Mouse (Mus musculus) lung, adult 18-20 months (tissue): ENCODE data around the gene Isca2.

Source experiments
- DNase-seq, 2 experiments: peaks; one replicate each; pipeline ENCODE4 v3.0.0; 2022; ENCODE audit warnings: mixed read lengths in 2 of 2

Isca2 gene

DNA sequence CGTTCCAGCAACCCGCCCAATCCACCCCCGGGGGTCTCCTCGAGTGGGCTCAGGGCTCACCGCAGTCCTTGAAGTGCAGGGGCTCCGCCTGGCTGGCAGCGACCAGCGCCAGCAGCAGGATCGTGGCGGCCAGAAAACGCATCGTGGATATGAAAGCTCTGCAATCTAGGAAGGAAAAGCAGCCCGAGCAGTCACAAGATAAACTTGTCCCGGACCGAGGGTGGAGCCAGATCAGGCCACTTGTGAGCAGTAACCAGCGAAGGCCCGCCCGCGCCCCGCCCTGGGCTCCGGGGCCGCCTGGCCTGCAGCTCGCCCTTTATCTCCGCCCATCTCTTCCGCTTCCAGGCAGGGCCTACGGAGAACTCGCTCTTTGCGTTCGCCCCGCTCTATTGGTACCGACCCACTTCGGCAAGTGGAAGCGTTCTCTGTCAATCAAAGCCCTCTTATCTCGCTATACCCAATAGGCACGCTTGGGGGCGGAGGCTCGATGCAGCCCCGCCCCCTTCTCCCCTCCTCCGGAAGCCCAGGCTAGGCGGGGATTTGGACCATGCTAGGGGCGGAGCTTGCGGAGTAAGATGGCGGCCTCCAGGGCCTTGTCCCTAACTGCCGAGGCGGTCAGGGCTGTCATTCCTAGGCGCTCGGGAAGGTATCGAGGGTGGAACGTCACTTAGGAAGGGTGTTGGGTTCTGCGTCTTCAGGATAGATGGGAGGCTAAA, at the start of gene Isca2, which contains the start of gene Npc2:
Gene Isca2, plus strand, starts transcription at position 526 of the 716 bp plus-strand sequence.
Gene Npc2, minus strand, starts transcription at position 427 of the 716 bp plus-strand sequence.
- peak; percentile 99 to 100 for DNase-seq

DNA sequence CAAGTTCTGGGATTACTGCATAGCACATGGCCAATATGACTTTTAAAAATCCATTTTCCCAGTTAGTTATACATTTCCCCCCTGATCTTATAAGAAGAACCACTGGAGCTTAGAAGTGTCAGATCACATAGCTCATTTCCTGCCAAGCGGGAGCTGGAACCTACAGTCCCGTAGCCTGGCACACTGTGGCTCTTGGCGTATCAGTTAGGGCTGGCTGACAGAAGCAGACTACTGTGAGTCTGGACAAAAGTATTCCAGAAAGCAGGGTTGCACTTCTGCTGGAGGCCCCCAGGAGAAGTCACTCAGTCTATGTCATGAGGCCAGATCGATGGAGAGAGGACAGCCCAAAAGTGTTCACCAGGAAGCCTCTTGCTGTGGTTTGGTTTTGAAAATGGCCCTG, 46.7 kb upstream of the Isca2 start:
- no peak for DNase-seq

DNA sequence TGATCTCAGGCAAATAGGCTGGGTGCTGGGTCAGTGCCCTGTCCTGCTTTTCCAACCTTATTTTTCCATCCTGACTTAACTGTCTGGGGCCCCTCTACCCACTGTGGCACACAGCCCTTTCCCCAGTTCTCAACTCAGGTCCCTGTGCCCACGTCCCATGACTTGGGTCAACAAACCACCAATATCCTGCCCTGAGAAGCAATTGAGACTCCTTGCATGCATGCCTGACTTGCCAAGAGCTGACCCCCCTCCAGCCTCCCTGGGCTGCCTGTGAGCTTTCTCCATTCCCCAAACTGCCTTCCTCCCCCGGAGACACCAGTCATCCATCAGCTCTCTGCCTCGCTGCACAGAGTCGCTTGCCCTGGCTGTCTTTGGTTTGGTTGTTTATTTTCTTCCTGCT, 46.1 kb upstream of the Isca2 start:
- no peak for DNase-seq

DNA sequence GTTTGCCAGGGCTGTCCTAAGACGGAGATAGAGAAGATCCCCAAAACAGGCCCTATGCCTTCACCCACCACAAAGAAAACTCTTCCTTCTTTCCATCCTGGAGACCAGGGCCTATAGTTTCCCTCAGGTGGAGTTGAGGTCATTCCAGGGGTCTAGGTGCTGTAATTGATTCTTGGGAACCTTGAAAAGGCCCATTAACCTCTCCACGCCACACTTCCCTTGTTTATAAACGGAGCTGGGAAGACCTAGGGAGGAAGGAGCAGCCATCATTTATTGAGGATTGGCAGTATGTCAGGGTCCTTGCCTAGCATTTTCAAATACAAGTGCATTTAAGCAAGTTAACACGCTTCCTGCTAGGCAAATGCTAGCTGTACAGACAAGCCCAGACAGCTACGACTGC, 45.6 kb upstream of the Isca2 start:
- no peak for DNase-seq

DNA sequence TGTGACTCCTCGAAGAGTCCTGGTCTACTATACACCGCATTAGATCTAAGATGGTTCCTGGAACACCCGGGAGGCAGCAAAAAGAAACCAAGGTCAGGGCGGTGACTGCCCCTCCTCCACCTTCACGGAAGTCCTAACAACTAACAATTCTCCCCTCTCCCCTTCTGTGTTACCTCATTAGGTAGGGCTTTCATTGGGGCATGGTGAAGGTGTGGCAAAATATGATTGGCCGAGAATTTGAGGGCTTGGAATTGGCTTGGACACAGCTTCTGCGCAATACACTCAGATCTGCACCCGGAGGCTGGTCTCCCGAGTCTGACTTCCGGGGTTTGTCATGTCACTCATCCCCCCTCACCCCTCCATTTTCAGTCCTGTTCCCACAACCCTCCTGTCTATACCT, 44.6 kb upstream of the Isca2 start:
- DNase-seq: no peak

DNA sequence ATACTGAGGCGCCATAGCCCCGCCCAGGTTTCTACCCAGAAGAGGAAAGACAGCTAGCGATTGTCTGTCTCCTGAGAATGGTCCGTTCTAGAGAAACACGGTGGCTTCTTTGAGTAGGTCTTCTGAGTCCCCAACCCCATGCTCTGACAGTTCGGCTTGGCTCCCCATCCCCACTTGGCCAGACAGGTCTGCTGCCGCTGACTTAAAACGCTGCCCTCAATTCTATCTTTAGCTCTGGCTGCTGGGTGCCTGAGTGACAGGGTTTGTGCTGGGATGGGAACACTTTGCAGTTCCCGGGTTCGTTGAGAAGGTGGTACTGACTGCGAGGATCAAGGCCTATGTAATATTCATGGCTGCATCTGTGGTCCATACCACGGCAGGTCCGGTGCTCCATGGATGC, 39.7 kb upstream of the Isca2 start:
- no peak for DNase-seq

DNA sequence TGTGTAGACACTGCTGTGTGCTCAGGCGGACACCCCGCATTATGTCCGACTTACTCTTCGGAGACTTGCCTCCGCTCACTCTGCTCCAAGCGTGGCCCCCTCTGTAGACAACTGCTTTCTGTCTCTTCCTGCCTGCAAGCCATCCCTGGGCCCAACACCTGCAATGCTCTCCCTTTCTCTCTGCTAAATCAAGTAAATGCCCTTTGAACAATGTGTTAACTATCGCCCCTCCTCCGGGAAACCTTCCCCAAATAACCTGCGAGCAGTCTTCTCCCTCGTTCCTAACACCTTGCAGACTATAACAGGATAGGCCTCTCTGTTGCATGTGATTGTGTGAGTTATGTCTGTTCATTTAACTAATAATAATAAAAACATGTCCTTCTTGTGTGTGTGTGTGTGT, 29.6 kb upstream of the Isca2 start:
- DNase-seq: no peak

DNA sequence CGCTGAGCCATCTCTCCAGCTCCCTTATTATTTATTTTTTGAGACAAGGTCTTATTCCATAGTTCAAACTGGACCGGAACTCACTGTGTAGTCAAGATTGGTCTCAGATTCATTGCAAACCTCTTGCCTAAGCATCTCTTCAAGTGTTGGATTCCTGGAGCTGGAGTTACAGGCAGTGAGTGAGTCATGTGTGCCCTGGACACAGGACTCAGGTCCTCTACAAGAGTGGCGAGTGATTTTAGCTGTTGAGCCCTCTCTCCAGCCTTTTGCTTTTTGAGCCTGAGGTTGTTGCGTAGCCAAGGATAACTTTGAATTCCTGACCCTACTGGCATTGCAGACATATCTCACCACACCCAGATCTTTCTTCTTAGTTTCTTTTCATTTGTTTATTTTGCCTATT, 27.4 kb upstream of the Isca2 start:
- no peak for DNase-seq

DNA sequence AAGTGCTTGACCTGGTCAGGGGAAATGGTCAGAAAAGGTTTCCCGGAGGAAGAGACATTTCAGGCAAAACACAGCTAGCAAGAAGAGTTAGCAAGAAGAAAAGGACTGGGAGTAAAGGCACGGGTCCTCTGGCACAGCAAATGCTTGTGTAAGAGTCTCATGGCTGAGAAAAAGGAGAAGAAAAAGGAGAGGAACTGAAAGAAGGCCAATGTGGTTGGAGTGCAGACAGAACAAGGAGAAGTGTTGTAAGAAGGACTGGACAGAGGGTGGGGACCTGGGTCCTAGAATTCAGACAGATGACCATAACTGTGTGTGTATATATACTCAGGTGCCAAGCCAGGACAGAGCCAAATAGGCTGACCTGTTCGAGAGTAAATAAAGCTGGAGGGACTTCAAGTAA, 24.9 kb upstream of the Isca2 start:
- DNase-seq: no peak

DNA sequence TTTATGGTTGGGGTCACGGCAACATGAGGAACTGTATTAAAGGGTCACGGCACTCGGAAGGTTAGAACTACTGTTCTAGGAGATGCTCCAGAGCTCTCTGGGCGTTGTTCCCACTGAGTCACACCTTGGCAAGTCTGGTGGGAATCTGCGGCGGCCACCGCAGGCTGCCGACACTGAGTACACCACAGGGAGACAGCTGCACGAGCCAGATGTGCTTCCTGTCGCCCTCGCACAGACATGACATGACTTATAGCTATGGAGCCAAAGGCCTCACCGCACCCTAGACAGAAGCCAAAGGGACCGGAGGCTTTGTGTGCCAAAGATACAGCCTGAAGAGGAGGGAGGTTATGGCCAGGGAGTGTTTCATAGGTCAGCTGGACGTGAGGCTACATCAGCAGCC, 22.4 kb upstream of the Isca2 start:
- peak in 1 of 2 experiments; percentile 28 for DNase-seq

DNA sequence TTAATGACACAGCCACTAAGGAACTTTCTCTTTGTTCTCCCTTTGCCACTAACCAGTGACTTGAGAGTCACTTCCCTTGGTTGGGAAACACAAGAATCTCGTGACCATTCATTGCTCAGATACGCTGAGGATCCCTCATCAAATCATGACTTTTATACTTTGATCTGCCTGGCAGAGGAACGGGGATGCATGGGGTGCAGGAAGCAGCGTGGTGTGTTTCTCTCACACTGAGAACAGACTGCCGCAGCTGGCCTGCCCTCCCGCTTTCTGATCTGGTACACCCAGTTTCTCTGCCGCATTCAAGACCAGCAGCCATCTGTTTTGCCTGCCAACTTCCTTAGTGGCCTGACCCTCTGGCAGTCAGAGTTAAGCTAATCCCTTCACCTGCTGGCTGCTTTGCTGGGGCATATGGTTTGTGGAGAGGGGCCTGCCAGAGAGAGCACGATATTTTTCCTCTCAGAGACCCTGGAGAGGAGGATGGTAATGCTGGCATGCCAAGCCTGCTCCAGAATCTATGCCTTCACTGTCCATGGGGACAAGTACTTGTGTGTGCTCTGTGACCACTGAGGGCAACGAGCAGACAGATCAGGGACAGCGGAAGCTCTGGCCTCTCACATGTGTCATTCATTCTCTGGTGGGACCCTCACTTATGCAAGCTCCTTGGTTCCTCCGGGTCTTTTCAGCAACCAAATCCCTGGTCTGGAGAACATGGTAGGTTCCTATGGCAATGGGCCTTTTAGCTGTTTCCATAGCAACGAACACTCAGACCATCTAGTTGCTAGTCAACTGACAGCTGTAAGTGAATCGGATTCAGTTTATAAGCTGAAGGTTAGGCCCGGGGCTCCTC, 20.7 kb upstream of the Isca2 start:
- no peak for DNase-seq

DNA sequence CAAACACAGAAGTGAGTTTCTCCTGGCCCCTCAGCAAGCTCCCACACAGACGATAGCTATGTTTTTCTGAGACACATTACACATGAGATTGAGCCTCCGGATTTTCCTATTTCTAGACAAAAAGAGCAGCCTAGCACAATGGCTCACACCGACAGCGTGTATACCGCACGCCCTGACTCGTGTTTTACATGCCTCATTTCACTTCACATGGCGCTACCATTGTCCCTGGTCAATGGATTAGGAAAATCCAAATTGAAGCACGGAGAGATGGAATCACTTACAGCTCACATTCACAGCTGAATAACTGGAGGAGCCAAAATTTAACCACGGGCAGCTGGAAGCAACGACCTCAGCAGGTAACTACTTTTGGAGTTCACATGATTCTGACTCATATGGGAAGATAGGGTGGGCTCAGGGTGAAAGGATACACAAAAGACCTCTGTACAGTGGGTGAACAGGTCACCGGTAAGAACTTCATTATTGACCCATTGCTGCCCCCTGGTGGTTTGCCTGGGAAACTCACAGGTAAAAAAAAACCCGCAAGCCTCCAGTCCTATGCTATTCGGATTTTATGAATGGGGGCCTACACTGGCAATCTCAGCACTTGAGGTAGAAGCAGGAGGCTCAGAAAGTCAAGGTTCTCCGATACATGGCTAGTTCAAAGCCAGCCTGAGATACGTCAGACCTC, 17.9 kb upstream of the Isca2 start:
- DNase-seq: peak in 1 of 2 experiments; percentile 28

DNA sequence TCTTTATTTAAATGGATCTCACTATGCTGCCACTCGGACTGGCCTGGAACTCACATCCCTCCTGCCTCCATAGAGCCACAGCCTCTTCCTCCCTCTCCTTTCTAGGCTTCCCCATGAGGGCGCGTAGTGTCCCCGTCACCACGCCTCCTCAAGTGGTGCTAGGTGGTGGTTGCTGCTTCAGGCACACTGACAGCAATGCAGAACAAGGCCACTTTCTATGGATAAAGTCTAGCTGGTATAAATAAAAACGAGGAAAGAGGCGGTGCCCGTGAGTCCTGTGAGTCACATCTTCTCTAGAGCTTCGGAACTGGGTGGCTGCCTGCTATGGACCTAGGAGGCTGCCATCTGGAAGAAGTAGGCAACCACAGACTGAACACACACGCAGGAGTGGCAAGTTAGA, 17.0 kb upstream of the Isca2 start:
- no peak for DNase-seq

DNA sequence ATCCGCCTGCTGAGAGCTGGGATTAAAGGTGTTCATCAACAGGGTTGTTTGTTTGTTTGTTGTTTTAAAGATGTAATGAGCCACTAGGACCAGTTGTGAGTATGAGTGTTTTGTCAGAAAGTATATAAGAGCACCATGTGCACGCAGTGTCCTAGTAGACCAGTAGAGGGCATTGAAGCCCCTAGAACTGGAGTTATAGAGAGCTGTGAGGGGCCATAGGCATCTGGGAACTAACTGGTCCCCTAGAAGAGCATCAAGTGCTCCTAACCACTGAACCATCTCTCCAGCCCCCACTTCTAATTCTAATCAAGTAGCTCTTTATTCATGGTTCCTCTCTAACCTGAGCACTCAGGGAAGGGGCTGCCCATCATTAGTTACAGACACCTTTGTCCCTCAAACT, 14.0 kb upstream of the Isca2 start:
- DNase-seq: no peak

DNA sequence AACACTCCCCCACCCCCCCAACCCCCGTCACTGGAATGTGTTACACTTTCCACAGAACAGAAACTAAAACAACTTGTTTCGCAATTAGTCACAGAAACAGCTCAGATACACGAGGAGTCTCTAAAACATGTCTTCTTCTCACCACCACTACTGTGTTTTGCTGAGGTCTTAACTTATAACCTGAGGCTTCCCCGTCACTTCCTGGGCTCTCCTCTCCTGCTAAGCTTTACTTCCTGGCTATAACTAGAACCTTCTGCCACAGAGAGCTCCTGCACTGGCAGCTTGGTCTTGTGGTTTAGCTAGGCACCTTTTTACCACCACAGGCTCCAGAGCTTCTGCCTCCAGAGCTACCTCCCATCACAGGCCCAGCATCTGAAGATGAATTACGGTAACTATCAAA, 10.5 kb upstream of the Isca2 start:
- no peak for DNase-seq

DNA sequence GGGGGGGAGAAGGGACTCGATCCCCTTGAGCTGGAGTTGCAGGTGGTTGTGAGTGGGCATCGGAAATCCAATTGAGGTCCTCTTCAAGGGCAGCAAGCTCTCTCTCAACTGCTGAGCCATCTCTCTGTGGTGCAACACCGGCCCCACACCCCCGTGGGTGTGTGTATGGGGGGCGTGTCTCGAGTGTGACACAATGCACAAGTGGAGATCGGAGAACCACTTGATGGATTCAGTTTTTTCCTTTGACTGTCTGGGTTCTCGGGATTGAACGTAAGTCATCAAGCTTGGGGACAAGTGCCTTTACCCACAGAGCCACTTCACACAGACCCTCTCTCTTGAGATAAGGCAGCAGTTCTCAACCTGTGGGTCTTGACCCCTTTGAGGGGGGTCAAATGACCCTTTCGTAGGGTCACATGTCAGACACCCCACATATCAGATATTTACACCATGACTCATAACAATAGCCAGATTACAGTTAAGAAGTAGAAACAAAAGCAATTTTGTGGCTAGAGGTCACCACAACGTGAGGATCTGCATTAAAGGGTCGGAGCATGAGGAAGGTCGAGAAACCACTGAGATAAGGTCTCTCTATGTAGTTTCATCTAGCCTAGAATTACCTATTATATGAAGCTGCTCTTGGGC, 9.4 kb upstream of the Isca2 start:
- peak; percentile 77 to 84 for DNase-seq

DNA sequence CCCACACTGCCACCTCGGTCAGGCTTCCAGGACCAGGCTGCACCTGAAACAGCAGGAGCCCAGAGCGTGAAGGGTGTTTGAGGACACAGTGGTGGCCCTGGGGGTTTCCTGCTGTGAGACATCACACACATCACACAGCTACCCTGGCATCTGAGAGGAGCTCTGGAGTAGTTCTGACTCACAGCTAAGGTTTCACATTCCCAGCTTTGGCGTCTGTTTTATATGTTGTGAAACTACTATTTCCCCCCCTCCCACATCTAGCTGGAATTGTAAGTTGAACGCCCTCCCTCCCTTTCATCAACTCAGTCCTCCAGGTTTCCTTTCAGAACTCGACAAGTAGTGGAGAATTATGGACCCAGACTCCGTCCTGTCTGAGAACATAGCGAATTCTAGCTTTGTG, 8.3 kb upstream of the Isca2 start:
- no peak for DNase-seq

DNA sequence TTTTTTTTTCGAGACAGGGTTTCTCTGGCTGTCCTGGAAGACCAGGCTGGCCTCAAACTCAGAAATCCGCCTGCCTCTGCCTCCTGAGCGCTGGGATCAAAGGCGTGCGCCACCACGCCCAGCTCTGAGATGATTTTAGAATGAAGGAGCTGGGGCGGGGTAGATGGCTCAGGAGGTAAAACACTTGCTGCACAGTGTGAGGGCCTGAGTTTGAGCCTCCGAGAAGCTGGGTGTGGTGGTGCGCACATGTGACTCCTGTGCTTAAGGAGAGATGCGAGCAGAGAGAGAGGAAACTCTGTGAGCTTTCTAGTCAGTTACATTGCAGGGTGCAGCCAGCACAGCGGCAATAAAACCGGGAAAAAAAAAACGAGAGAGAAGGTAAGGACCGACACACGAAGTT, 7.5 kb upstream of the Isca2 start:
- no peak for DNase-seq

DNA sequence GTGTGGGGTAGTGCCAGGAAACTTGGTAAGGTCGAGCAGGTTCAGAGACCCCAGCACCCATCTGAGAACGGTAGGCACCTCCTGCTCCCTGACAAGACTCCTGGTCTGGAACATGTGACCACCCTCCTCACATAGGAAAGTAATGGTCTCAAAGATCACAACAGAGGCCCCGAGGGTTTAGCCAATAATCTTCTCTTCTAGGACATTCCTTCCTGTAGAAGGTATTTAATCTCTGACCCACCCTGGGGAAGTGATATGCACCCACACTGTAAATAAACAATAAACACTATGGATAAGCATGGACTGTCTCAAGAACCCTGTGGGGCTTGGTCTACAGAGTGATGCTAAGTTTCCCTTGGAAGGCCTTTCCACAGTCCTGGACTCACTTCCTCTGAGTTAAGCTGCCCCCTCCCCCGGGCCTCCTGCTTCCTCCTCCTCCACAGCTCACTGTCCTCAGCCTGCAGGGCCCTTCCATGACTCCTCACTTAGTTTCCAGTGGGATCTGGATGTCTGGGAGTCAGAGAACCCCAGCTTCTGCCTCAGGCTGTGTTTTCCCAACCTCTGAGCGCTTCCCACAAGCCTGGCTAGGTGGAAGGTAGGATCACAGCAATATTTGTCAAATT, 6.8 kb upstream of the Isca2 start:
- DNase-seq: no peak

DNA sequence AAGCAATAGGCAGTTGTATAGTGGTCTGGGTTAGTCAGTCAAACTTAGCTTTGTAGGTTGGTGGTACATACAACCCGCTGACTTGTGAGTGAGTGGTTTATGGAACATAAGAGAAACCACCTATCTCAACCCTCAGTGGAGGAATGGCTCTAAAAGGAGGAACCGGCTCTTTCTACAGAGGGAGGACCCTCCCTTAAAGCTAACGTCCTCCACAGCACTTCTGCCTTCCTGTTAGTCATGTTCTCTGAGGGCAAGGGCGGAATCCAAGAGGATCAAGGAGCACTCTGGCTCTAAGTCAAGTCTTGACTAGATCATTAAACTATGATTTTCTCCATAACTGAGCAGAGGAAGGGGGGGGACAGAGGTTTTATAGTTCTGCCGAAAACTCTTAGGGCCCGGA, 5.5 kb upstream of the Isca2 start:
- DNase-seq: peak; percentile 36 to 69

DNA sequence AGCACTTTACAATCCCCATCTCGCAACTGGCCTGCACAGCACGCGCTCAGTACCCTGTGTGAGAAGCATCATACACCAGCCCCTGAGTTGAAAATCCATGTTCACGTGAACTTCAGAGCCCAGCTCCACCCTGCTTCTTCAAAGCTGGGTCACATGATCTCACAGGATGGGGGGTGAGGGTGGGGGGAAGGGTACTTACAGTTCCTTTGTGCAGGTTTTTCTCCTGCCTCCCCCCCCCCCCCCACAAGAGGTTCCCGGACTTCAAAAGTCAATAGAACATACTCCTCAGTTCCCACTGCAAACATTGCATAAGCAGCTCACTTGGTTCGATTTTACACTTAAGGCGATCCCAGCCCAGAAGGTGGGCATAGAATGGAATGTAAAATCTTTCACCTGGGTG, 3.4 kb upstream of the Isca2 start:
- peak; percentile 47 to 59 for DNase-seq

DNA sequence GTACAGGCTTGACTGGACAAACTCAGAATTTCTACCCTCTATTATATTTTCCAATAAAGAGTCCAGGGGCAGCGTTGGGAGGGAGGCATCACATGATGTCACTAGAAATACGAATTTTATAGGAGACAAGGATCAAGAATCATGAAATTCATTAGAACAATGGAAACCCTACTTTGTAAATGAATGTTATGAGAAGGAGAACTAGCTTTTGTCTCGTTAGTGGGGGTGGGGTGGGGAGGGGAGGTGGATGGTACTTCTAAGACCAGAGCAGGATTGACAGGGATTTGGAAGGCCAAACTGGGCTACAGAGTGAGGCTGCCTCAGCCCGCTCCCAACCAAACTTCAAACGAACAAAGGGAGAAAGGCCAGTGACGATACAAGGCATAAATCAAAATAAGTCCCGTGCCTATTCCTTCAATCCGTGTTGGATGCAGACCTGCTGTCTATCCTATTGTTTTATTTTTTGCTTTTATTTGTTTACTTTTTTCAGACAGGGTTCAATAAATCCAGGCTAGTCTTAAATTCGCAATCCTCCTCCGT, 1.0 kb upstream of the Isca2 start:
- DNase-seq: no peak
